Mouse (Mus musculus) right cerebral cortex, postnatal 10 days (tissue): ENCODE data around the gene Naa15.
"Not testable (repeated sequence)": the region's sequence is repeated elsewhere in the genome, so short reads cannot be mapped to it uniquely, and the experiment has no call there.

Source experiments
- DNase-seq, 2 experiments: peaks; one replicate each; pipeline ENCODE4 v3.0.0; 2021; ENCODE audit warnings: low spot score in 2 of 2

The Naa15 gene

DNA sequence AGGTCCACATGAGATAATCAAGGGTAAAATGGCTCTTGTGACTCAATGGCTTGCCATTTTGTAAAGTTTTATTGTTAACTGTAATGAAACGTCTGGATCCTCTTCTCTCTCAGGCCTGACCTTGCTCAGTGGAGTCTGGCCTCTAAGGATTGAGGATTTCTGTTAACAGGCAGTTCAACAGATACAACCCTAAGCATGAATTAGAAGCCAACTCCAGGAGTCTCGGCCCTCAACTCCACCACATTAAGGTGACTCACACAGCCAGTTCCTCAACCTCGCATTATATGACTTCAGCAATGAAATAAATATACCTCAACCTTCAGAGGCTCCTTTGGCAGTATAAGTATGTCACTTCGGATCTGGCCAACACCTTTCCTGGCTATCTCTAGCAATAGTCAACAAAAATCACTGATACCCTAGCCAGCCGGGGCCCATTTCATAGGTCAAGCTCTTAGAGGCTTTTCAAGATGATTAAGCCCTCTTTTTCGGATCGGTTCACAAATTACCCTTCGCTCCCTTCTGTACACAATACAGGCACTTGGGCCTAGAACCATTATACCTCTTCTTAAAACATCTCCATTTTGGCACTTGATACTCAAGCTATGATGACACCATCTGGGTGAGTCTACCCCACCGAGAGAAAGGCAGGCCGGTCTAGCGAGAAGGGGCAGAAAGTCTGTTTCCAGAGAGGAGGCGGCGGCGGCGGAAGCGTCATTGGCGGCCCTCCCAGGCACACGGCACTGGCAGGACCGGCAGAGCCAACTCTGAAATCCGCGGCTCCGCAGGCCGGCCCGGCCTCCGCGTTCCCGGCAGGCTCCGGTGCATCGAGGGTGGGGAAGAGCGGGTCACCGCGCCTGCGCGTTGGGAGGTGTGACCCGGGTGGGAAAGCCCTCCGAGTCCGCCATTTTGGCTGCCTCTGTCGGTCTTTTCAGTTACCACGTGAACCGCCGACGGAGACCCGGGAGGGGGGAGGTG lies at the start of gene Naa15:
Naa15 (plus strand) TSS at position 51 of the 975 bp plus-strand sequence.
- DNase-seq = peak; percentile 97 to 98

DNA sequence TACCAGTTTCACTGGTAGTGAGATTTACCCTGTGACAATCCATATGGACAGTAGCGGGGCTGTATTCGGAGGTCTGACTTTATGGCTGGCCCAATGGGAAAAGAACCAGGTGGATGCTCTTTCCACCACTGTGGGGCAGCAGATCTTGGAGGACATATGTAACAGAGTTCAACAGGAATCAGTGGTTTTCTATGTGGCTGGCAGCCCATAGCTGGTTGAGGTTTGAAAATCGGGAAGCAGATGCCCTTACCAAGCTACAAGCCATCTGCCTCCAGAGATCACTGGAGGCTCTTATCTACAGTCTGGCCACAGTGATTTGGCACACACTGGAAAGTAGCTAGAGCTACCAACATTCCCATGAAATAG lies 49.4 kb upstream of the Naa15 start:
- DNase-seq = no peak

DNA sequence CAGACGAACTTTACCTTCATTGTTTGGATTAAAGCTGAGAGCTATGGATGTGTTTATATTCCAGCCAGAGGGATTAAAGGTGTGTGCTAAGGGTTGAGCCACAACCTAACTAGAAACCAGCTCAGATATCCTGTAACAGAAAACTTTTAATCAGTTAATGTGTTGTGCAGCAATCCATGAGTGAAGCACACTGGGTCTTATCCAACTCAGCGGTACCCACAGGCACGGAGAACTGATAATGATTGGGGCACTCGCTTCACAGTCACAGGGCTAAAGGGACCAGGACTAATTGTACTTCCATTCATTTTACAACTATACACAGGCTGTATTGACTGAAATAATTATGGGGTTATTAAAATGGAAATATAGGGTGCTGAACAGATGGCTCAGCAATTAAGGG lies 48.0 kb upstream of the Naa15 start:
- no peak for DNase-seq

DNA sequence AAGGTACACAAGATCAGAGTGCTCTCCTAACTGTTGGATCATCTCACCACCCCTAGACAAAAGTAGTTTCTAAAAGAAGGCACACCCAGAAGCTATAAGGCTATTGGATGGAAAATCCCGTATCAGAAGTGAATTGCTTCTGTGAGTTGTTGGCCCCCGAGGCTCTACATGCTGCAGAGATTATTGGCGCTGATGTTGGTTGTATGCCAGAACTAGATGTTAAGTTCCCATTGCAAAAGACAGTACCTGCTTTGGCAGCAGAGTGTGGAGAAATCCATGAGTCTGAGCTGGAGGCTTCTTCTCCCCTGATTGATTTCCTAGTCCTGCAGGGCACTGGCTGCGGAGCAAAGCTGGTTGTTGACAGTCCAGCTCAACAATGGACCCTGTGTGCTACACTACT lies 46.9 kb upstream of the Naa15 start:
- DNase-seq = no peak

DNA sequence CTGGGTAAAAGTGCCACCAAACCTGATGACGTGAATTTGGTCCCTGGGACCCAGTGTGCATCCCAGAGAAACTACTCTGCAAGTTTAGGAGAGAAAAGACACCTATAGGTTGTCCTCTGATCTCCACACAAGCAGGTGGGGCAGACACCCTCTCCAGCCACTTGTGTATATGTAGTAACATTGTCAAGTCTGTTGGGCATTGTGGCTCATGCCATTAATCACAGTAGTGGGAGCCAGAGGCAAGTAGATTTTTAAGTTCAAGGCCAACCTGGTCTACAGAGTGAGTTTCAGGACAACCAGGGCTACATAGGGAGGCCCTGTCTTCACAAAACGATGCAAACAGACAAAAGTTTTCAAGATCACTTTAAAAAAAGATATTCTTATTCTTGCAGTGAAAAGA lies 43.1 kb upstream of the Naa15 start:
- DNase-seq = no peak

DNA sequence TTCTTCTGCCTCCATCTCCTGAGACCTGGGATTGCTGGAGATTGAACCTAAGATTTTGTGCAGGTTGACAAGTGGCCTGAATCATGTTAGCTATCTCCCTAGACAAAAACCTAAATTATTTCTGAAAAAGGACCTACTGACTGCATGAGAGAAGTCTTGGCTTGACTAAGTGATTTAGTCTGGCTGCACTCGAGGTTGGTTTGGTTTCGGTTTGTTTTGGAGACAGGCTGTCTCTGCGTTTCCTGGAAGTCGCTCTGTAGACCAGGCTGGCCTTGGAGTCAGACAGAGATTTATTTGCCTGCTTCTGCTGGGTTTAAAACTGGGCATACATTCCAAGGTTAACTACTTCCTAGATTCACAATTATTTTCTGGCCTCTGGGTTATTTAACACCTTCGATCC lies 42.1 kb upstream of the Naa15 start:
- DNase-seq = no peak

DNA sequence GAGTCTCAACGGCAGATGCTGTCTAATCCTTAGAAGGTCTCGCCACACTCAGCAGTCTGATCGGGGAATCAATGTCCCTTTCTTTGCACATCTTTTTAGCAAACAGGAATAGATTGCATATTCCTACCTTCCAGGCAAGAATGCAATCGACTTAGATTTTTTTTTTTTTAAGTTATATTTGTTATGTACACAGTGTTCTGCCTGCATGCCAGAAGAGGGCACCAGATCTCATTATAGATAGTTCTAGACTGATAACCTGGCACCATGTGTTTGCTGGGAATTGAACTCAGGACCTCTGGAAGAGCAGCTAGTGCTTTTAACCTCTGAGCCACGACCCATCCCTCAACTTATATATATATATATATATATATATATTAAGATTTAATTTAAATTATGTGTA lies 41.4 kb upstream of the Naa15 start:
- DNase-seq = no peak

DNA sequence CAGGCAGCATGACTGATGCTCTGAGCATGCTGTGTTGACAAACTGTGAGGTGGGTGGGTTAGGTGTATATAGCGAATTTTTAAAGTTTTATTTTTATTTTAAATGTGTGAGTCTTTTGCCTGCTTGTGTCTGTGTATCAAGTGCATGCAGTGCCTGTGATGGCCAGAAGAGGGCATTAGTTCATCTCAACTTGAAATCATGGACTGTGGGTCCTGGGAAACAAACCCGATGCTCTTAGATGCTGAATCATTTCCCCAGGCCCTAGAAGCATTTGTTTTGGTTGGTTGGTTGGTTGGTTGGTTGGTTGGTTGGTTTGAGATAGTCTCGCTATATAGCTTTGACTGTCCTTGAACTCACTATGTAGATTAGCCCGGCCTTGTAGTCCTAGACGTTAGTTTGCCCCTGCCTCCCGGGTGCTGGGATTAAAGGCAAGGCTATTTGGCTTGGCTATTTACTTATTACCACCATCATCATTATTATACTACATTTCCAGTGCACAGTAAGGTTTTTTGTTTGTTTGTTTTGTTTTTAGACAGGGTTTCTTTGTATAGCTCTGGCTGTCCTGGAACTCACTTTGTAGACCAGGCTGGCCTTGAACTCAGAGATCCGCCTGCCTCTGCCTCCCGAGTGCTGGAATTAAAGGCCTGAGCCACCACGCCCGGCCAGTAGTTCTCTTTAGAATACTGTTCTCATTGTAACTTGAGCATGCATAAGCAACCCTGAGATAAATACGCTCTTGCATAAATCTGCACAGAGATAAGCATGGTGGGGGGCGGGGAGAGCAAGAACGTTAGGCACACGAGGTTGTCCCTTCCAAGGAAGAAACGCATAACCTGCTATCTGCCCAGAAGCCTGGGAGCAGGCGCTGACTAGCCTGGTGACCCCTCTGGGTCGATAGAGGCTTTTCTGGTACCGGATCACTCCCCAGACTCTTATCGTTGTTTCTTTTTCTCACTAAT lies 39.4 kb upstream of the Naa15 start:
- DNase-seq = peak in 1 of 2 experiments; percentile 53

DNA sequence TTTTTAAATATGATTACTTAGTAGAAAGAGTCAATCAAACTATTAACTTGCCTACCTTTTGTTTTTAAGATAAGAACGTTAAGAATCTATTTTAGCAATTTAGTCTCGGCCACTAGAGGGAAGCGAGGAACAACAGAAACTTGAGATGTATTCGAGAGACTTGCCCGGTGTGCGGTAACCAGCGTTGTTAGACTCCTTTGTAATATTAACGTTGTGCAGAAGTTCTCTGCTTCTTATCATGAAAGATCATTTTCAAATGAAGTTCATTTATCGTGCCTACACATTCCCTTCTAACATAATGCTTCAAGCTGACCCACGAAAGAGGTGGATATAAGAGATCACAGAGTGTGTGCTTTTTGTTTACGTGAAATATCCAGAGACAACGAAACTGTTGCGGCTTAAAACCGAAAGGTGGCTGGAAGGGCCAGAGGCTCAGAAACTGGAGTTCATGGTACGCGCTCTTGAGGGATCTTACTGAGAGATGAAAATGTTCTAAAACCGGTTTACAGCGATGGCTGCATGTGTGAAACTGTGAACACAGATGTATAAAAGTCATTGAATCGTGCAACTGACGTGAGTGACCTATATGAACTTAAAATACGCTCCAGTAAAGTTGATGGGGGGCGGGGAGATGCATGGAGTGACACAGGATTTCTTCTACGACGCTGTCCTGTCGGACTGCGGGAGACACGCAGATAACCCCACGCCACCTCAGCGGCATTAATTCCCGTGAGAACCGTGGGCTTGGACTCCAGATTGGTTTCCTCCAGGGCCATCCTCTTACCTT lies 36.9 kb upstream of the Naa15 start:
- DNase-seq = no peak

DNA sequence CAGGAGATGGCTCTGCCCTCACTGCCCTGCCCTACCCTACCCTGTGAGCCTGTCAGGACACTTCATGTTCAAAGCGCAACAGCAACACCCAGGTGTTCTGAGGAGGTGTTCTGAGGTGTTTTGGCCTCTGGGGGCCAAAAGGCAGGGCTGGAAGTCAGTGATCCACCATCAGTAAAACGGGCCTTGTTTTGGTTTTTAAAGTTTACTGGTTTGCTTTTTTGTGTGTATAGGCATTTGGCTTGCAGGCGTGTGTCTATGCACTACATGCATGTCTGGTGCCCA lies 36.3 kb upstream of the Naa15 start:
- DNase-seq = no peak

DNA sequence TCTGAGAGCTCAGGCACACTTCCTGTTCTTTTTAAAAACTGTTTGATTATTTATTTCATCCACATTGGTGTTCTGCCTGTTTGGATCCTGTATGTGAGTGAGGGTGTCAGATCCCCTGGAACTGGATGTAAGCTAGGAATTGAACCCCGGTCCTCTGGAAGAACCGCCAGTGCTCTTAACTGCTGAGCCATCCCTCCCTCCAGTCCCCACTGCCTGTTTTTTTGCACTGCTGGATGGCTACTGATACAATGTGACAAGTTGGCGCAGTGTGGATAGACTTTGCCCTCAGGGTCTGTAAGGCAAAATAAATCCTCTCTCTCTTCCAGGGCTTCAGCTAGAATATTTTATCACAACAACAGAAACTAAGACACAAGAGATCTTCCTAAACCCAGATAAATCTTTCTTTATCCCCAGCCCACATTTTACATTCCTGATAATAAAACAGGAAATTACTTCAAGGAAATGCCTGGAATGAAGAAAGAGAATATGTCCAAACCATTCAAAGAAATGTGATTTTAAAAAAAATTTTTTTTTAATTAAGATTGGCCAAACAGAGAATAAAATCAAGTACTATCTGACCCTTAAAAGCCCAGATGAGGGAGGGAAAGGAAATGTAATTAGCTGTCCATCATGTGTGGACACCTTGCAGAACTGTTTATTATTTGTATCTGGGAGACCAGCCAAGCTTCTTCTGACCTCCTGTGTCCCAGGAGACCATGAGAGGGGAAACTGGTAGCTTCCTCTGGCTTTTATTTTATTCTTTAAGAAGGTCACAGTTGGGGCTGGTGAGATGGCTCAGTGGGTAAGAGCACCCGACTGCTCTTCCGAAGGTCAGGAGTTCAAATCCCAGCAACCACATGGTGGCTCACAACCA lies 34.9 kb upstream of the Naa15 start:
- no peak for DNase-seq

DNA sequence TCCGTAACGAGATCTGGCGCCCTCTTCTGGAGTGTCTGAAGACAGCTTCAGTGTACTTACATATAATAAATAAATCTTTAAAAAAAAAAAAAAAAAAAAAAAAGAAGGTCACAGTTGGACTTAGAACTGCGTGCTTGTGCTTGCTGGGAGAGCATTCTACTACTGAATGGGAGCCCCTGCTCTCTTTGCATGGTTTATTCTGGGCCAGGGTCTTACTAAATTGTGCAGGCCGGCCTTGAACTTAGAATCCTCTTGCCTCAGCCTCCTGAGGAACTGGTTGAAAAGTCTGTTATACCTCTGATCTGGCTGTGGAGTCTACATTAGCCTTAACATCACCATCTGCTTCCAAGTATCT lies 34.3 kb upstream of the Naa15 start:
- DNase-seq = no peak

DNA sequence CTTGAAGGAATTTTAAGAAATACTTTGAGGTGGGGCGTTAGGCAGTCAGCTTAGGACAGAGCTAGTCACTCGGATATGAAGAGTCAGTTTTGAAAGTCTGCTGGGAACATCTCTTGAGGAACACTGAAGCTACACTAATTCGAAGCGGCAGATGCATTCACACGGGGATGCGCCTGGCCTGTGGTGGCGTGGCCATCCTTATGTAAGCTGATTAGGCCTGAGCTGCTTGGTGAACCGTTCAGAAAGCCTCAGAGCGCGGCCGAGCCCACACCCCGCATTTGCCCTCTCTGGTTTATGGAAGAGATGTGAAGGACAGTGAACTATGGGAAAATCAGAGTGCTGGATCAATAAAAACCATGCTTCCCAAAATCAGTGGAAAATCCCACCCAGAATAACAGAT lies 31.5 kb upstream of the Naa15 start:
- DNase-seq = no peak

DNA sequence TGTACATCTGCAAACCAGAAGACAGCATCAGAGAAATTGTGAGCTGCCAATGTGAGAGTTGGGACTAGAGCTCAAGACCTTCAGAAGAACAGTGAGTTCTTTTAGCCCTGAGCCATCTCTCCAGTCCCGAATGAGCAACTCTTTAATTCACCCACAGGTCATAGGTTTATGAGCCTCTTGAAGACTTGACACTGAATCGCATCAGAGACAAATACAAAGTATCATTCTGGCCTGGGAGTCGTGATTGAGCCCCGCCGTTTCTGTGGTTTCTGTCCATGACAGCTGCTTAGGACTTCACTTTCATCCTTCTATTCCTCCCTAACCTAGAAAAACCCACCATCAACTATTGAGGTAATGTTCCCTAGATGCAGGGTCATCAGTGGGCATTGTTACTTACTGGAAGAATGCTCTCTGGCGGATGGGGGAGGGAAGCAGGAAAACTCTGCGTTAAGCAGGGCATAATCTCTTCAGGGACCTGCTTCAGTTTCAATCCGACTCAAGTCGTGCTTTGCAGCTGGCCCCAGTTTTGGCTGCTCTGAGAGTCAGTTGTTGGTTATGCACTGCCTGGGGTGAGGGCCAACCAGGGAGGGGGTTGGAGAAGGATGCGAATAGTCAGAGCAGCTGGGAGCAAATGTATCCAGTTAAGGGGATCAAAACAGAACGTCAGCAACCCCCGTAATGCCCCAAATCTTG lies 28.4 kb upstream of the Naa15 start:
- no peak for DNase-seq

DNA sequence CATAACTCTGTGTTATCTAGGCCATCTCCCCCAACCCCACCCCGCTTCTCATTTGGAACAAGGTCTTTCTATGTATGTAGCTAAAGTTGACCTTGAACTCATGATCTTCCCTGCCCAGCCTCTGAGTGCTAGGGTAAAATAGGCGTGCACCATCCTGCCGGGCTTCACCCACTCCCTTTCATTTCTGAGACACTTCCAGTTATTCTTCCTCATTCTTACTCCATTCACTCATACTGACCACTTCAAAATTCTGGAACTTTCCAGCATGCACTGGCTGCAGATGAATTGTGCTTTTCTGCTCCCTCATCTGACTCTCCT lies 27.9 kb upstream of the Naa15 start:
- DNase-seq = no peak

DNA sequence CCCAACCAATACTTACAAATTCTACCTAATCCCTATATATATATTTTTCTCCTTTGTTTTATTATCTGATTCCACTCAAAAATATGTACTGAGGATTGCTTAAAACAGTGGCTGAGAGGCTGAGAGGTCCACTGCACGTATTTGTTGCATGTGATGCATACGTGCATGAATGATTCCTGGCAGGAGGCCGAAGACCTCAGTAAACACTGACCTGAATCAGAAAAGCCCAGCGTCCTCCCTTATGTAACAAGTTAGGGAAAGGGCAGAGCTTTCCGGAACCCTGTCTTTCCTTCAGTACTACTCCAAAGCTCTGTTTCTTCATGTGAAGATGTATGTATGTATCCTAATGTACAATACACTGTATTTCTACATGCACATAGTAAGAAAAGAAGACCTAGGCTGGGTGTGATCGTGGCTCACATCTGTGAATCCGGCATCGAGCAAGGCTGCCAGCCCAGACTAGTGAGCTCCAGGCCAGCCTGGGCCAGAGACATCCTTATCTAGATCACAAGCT lies 27.0 kb upstream of the Naa15 start:
- no peak for DNase-seq

DNA sequence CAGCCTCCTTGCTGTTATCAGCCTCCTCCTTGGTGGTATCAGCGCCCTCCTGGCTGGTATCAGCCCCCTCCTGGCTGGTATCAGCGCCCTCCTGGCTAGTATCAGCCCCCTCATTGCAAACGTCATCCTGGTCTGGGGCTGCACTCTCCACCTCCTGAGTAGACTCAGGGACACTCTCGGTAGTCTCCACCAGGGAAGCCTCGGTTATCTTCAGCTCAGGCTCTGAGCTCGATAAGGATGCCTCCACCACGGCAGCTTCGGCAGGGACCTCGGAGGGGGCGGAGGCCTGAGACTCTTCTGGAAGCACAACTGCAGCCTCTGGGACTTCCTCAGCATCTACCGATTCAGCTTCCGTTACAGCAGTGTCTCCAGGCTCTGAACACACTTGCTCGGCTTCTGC lies 26.0 kb upstream of the Naa15 start:
- DNase-seq = no peak

DNA sequence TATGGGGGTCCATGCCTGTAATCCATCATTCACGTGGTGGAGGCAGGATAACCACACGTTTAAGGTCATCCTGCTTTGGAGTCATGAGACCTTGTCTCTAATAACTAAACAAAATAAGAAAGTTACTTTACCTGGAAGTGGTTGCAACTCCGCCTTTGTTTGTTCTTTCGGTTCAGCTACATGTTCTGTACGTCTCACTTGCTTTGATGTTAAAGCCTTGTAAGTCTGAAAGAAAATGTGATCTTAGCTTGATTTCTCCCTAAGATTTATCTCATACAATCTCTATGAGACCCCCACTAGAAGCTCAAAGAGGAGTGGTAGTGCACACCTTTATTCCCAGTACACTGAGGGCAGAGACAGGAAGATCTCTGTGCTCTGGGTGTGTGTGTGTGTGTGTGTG lies 23.9 kb upstream of the Naa15 start:
- DNase-seq = no peak

DNA sequence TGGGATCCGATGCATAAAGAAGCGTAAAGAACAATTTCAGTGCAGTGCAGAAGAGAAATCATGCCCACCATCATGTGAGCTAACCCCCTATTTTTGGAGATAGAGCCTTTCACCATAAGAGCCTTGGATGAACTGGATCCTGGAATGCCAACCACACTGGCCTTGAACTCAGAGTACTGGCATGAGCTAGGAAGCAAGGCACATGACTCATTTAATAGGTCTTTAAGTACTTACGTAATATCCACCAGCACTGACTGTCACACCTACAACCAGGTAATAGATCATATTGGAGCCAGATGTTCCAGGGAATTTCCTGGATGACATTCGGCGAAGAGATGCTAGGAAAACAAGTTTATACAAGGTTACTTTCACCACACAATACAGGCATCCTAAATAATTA lies 23.4 kb upstream of the Naa15 start:
- no peak for DNase-seq

DNA sequence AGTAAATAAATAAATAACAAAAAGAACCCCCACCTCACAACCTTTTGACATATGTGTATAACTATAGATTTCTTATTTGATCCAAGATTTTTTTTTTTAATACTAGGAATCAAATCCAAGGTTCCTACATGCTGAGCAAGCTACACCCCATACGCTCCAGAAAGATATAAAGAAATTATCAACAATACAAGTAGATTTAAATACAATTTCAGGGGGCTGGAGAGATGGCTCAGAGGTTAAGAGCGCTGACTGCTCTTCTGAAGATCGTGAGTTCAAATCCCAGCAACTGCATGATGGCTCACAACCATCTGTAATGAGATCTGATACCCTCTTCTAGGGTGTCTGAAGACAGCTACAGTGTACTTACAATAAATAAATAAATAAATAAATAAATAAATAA lies 21.9 kb upstream of the Naa15 start:
- DNase-seq = not testable (repeated sequence)

DNA sequence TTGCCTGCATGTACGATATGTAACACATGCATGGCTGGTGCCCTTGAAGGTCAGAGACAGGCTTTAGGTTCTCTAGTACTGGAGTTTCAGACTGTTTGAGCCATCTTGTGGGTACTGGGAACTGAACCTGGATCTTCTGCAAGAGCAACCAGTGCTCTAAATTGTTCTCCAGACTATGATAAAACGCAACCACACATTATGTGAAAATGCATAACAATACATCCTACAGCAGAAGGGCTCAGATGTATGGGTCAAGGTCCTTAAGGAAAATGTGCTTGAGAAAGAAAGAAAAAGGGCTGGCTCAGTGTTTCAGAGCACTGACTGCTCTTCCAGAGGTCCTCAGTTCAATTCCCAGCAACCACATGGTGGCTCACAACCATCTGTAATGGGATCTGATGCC lies 21.3 kb upstream of the Naa15 start:
- DNase-seq = no peak
